Mouse (Mus musculus) bone marrow macrophage, adult 2 months (primary cell): ENCODE measurements around the gene Notch2.

Experiments used
- CTCF ChIP-seq: IDR thresholded peaks from 2 replicates; pipeline ENCODE4 v1.5.1; 2012; ENCODE audit warnings: low read depth, mild to moderate bottlenecking, low read length, moderate library complexity
- POLR2A ChIP-seq: IDR thresholded peaks from 2 replicates; pipeline ENCODE4 v1.6.1; 2012; ENCODE audit warnings: mild to moderate bottlenecking, low read depth, low read length, borderline replicate concordance

GRCm38 (mm10) chr3:98059076-98059475, 45.7 kb downstream of the Notch2 start:
- TF ChIP-seq CTCF (no peak), POLR2A (no peak)
